ENCODE assay signal across 13 mouse cellular contexts in the genomic region with DNA sequence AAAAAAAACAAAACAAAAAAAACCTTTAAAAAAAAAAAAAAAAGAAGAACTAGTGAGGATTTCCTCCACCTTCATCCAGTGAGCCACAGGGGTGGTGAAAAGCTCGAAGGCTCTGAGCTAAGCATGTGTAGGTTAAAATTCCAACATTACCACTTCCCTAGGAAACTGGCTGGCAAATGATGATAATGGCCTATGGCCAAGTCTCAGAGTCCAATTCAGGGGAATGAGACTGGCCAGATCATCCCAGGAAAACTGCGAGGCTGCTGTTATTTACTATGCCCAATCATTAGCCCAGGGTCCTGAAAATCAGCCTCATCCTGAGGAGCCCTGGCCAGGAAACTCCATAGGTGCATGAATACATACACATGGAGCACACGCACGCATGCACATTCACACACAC. TPM values are rescaled to one million over a fixed set of nuclear protein-coding genes. Genes with fewer than 3 reads are reported as not detected.
DNase-seq lines count a peak whose midpoint lies in the region; ATAC-seq and TF ChIP-seq lines count a peak whose summit lies in the region.
"Had no signal": no experiment of that assay in that cellular context is flagged by ENCODE, and none has a peak within 500 bp of the region (broad histone marks: within the 10 kb centered on the region; RNA-seq: fewer than 3 reads in every experiment).

No protein-coding gene starts in this region.

- no peak for TF ChIP-seq CTCF in cerebellum, adult 2 months (IDR thresholded peaks at IDR 0.05; ENCODE audit: borderline replicate concordance, insufficient read depth, low read depth, low read length)
- no peak for TF ChIP-seq CTCF in embryonic fibroblast, embryonic 13.5 days (IDR thresholded peaks at IDR 0.05; ENCODE audit: borderline replicate concordance, insufficient read depth, low read length)

- no peak for TF ChIP-seq POLR2A in cerebellum, adult 2 months (IDR thresholded peaks at IDR 0.05; ENCODE audit: borderline replicate concordance, insufficient read depth, low read length)
- TF ChIP-seq POLR2A in embryonic fibroblast, embryonic 13.5 days (IDR thresholded peaks at IDR 0.05; ENCODE audit: low read depth, low read length) = no peak

- WGBS in cerebellum, adult 2 months = 57% methylated on average over 4 of the region's 4 CpGs
- 76% methylated on average over 4 of the region's 4 CpGs for WGBS in kidney, embryonic 16.5 days
- WGBS in forebrain, embryonic 11.5 days = 89% methylated on average over 4 of the region's 4 CpGs

- peak; percentile 35 to 37 for DNase-seq in cerebellum, postnatal 14 days
- DNase-seq in cerebellum, adult 2 months = no peak
- DNase-seq in 3134 (ENCODE audit: extremely low read depth, insufficient read length, low spot score) = peak; percentile 31
- no peak for DNase-seq in adrenal gland, postnatal 25 days
- DNase-seq in forebrain, embryonic 11.5 days (ENCODE audit: low spot score) = no peak
- DNase-seq in gastrocnemius, postnatal 36 days = no peak
- DNase-seq: B cell, adult 2 months; gastrocnemius, postnatal 14 days; thymus, adult 18-20 months had no signal

- no peaks in the 10 kb centered on the region for H3K4me1 ChIP-seq in cerebellum, adult 2 months (ENCODE audit: control insufficient read depth, insufficient read depth, low read length)
- H3K4me1 ChIP-seq in embryonic fibroblast, embryonic 13.5 days (ENCODE audit: control insufficient read depth, insufficient read depth, low read length) = peaks cover 43% of the 10 kb centered on the region
- H3K4me1 ChIP-seq in kidney, embryonic 16.5 days (ENCODE audit: insufficient read depth, low read length) = peaks cover 37% of the 10 kb centered on the region
- no peaks in the 10 kb centered on the region; the same call in 1 of the 2 replicates for H3K4me1 ChIP-seq in forebrain, embryonic 11.5 days (replicated peaks; ENCODE audit: control insufficient read depth, insufficient read depth, low read length)

- intact Hi-C loops in gastrocnemius, postnatal 36 days (cut with DNase I) = no loop called here

- no peak overlapping the region for H3K27ac ChIP-seq in cerebellum, adult 2 months (ENCODE audit: insufficient read depth, low read length)
- H3K27ac ChIP-seq in embryonic fibroblast, embryonic 13.5 days (ENCODE audit: insufficient read depth, low read length) = peak overlapping the region; percentile 93
- H3K27ac ChIP-seq in kidney, embryonic 16.5 days (ENCODE audit: low read length) = peak overlapping the region; percentile 66; the same call in 1 of the 2 replicates
- no peak overlapping the region for H3K27ac ChIP-seq in forebrain, embryonic 11.5 days (ENCODE audit: low read depth, low read length)
- H3K27ac ChIP-seq: liver, embryonic 14.5 days; macrophage had no signal

- no peaks in the 10 kb centered on the region for H3K36me3 ChIP-seq in kidney, embryonic 16.5 days (ENCODE audit: insufficient read depth, low read length)
- no peaks in the 10 kb centered on the region for H3K36me3 ChIP-seq in forebrain, embryonic 11.5 days (ENCODE audit: control insufficient read depth, insufficient read depth, low read length)

- no peaks in the 10 kb centered on the region for H3K9me3 ChIP-seq in kidney, embryonic 16.5 days (ENCODE audit: low read length)
- H3K9me3 ChIP-seq in forebrain, embryonic 11.5 days (ENCODE audit: control insufficient read depth, low read length) = no peaks in the 10 kb centered on the region

- H3K27me3 ChIP-seq in cerebellum, adult 2 months (ENCODE audit: control insufficient read depth, insufficient read depth, low read length) = no peaks in the 10 kb centered on the region
- no peaks in the 10 kb centered on the region for H3K27me3 ChIP-seq in kidney, embryonic 16.5 days (ENCODE audit: insufficient read depth, low read length)
- H3K27me3 ChIP-seq in forebrain, embryonic 11.5 days (ENCODE audit: control insufficient read depth, insufficient read depth, low read length) = no peaks in the 10 kb centered on the region

- ATAC-seq in kidney, embryonic 16.5 days (ENCODE audit: low FRiP score, low TSS enrichment) = no peak
- ATAC-seq in forebrain, embryonic 11.5 days (replicated peaks; ENCODE audit: low FRiP score) = no peak

- H3K9ac ChIP-seq in kidney, embryonic 16.5 days (replicated peaks; ENCODE audit: low read length) = no peak overlapping the region
- no peak overlapping the region for H3K9ac ChIP-seq in forebrain, embryonic 11.5 days (ENCODE audit: low read length)
- H3K9ac ChIP-seq: liver, embryonic 14.5 days had no signal

- no peak overlapping the region for H3K4me3 ChIP-seq in cerebellum, adult 2 months (replicated peaks; ENCODE audit: insufficient read depth, low read depth, low read length)
- no peak overlapping the region for H3K4me3 ChIP-seq in embryonic fibroblast, embryonic 13.5 days (ENCODE audit: insufficient read depth, low read length)
- no peak overlapping the region for H3K4me3 ChIP-seq in kidney, embryonic 16.5 days (ENCODE audit: low read length)
- no peak overlapping the region for H3K4me3 ChIP-seq in forebrain, embryonic 11.5 days (ENCODE audit: low read depth, low read length)

- no peak overlapping the region for H3K4me2 ChIP-seq in kidney, embryonic 16.5 days (replicated peaks; ENCODE audit: low read depth, low read length)
- no peak overlapping the region for H3K4me2 ChIP-seq in forebrain, embryonic 11.5 days (ENCODE audit: low read depth, low read length, severe bottlenecking)

RNA-seq across cellular contexts. Expression of a gene that starts 42.9 kb away (rescaled TPM):
- polyA plus RNA-seq in cerebellum, adult 2 months (2012; rRNA removed) = 221 and 225 TPM in 2 replicates
- polyA plus RNA-seq in embryonic fibroblast, embryonic 13.5 days (2011; ENCODE audit: insufficient read length, low read depth, missing spikeins) = 229 and 271 TPM in 2 replicates
- 275 and 307 TPM in 2 replicates for polyA plus RNA-seq in kidney, embryonic 16.5 days (2015; fragmentation: Nextera tagmentation; extraction: Ambion mirVana)
- total RNA-seq in adrenal gland, postnatal 25 days (2021) = 483 and 599 TPM in 2 replicates
- 232 and 267 TPM in 2 replicates for polyA plus RNA-seq in forebrain, embryonic 11.5 days (2014; fragmentation: Nextera tagmentation; extraction: Ambion mirVana)
- total RNA-seq in gastrocnemius, postnatal 36 days (2021) = 100 to 1,000 TPM; 207 to 218 TPM

RNA-seq across cellular contexts. Expression of a gene that starts 44.0 kb away (rescaled TPM):
- polyA plus RNA-seq in cerebellum, adult 2 months (2012; rRNA removed) = 44.2 and 45.2 TPM in 2 replicates
- 718 and 1,071 TPM in 2 replicates for polyA plus RNA-seq in embryonic fibroblast, embryonic 13.5 days (2011; ENCODE audit: insufficient read length, low read depth, missing spikeins)
- 55.4 and 64.5 TPM in 2 replicates for polyA plus RNA-seq in kidney, embryonic 16.5 days (2015; fragmentation: Nextera tagmentation; extraction: Ambion mirVana)
- 325 and 352 TPM in 2 replicates for total RNA-seq in adrenal gland, postnatal 25 days (2021)
- polyA plus RNA-seq in forebrain, embryonic 11.5 days (2014; fragmentation: Nextera tagmentation; extraction: Ambion mirVana) = 32.0 and 37.4 TPM in 2 replicates
- total RNA-seq in gastrocnemius, postnatal 36 days (2021) = 10 to 100 TPM; 48.4 to 49.1 TPM

Comparison
In these comparisons a context has a peak if more than half of its experiments do, and no peak if none do; other contexts are left out.
1. DNase-seq: peak in cerebellum, postnatal 14 days (2 of 2) and 3134 (single experiment); none in cerebellum, adult 2 months (0 of 2), adrenal gland, postnatal 25 days (single experiment), forebrain, embryonic 11.5 days (single experiment) and gastrocnemius, postnatal 36 days (0 of 2).
2. H3K27ac ChIP-seq: peak in embryonic fibroblast, embryonic 13.5 days (single experiment) and kidney, embryonic 16.5 days (single experiment); none in cerebellum, adult 2 months (single experiment) and forebrain, embryonic 11.5 days (single experiment).
3. RNA of a gene that starts 44.0 kb away (polyA plus RNA-seq): 718 to 1,071 TPM in embryonic fibroblast, embryonic 13.5 days; 55.4 to 64.5 TPM in kidney, embryonic 16.5 days, 44.2 to 45.2 TPM in cerebellum, adult 2 months and 32.0 to 37.4 TPM in forebrain, embryonic 11.5 days; every median in the first group is over 10 times any median in the second.